Mouse (Mus musculus) cerebellum, adult (tissue): ENCODE results near the gene Bcat1.

Source experiments
- ATAC-seq: cut with Nextera tagmentation; 2 replicates; pipeline ENCODE4 v1.9.2; 2017; ENCODE audit warnings: mild to moderate bottlenecking, moderate library complexity, mixed read lengths; ENCODE audit not compliant: insufficient number of reproducible peaks, low FRiP score, low TSS enrichment

The Bcat1 gene

DNA sequence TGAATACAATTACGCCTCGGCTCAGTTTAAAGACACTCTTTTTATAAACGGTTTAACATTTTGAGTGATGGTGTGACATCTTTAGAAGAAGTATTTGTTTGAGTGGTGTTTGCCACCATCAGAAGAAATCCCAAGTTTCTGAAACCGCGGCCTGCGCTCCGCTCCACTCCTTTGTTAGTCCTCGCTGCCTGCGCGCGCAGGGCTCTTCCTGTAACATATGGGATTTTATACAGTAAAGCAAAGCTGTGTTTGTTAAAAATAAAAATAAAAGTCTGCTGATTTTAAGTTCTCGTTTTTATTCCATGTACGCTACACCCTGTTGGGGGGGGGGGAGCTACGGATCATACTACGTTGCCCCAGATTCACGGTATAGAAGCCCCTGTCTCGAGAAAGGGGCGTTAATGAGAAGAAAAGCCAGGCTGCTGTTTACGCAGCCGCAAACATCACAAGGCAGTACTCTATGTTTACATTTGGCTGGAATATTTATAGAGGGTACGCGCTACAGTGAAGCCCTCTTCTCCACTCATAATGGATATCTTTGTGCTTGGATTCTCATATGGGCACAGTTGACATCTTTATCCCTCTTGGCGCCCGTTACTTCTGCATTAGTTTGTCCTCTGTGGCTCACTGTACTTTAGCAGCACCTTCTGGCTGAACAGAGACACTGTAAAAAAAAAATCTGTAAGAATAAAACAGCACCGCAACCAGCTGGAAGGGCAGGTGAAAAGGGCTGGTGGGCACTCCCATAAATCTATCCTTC, 114.6 kb downstream of the Bcat1 start:
- ATAC-seq, result no peak

DNA sequence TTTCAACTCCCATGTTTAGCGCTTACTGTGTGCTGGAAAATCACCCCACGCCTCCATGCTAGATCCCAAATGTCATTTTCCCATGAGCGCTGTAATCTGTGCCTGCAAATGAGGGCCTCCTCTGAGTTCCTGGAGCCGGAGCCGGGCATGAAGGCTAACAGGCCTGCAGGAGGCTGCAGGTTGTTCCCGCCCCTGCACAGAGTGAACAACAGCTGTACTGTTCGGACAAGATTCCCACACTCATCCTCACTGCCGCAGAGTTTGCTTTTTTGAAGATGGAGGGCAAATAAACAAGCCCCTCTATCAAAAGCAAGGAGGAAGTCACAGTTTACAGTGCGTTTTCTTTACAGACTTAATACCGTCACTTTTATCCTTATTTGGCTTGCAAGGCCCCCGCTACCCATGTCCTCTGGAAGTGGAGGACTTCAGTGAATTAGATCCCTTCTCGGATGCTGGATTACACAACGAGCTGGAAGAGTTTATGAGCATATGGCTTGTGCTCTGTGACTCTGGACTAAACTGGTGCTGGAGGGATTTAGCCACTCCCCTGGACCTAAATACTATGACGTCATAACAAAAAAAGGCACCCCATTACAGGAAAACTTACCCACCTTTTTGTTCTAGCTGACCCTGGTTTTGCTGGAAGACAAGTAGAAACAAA, 120.0 kb downstream of the Bcat1 start:
- no peak for ATAC-seq

DNA sequence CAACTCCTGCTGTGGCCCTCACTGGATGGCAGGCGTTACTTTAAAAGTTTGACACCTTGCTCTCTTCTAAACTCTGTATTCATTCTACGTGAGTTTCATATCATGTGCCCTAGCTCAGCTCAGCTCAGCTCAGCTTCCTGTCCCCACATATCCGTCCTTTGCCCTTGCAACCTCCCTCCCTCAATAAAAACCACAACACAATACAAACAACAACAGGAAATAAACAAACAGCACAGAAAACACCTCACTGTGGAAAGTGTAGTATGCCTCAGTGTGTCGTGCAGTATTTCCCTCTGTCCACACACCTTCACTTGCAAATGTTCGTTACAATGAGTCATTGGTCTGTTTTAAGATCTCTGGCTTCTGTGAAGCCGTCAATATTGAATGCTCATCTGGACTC, 123.1 kb downstream of the Bcat1 start:
- ATAC-seq, result no peak

DNA sequence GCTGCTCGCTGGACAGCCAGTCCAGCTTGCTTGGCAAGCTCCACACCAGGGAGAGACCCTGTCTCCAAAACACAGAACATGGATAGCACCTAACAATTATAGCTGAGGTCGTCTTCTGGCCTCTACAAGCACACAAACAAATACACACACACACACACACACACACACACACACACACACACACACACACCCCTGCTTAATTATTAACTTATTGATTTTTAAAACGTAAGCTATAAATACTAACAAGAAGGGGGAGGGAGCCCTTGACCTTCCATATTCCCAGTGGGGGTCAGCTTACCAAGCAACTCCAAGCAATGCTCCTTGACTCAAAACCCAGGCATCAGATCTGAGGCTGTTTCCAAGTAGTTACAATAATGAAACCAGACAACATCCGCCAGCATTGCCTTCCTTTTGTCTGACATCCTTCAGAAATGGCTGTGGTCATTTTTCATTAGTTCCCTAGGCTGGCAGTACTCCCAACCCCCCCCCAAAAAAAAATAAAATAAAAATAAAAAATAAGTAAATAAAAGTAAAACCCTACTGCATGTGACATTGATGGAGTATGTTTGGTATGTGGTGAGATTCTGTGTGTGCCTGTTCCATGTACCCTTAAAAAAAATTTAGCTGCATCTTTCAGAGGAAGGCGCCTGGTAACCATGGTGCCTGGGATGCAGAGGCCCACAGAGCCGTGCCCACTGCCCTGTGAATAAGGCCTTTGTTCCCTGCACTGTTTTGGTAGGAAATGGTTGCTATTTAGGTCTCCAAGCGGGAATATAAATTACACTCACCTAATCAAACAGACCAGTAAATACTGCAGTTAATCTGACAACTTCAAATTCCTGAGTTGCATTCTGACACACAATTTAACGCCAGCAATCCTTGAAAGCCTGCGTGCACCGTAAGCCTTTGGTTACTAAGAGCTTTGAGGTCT, 131.3 kb downstream of the Bcat1 start:
- ATAC-seq, result no peak
